Mouse (Mus musculus) CD8-positive naive resting alpha-beta T cell, adult 2 months (primary cell): ENCODE measurements around the gene Klf4.

Experiments
- DNase-seq, 2 experiments: peaks; one replicate each; pipeline ENCODE4 v3.0.0; 2022; ENCODE audit warnings: low read depth in 2 of 2, low spot score in 2 of 2

Klf4 gene

DNA sequence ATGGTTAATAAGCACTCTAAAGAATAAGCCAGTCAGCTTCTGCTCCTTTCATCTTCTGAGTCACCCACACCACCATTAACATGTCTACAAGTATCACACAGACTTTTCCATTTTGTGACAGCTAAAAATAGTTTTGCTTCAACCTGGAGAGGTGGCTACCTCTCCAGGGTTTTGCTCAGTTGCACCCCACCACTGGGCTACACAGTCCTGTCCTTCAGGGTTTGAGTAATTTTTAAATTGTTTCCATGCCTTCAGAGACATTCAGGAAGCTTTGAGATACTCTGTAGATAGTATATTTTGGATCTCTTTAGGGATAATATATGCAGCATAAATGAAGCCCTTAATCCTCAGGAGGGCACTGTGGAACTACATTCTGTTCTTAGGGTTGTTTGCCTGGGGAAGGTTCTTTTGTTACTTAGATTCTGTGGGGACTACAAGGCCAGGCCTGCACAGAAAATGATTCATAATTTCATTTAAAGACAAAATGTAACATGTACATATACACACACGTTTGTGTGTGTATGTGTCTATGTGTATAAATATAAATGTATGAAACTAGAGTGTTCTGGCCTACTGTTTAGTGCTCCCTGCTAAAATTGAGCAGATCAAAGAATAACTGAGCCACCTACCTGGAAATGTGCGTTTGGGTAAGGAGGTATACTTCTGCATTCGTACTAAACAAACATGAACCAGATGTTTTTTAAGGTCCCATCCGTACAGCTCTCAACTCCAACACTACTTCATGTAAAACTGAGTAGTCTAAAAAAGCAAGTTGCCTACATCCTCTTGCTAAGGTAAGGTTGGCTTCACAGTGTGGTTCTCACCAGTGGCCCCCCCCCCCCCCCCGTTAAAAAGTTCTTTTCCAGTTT, 5.8 kb downstream of the Klf4 start:
- no peak for DNase-seq

DNA sequence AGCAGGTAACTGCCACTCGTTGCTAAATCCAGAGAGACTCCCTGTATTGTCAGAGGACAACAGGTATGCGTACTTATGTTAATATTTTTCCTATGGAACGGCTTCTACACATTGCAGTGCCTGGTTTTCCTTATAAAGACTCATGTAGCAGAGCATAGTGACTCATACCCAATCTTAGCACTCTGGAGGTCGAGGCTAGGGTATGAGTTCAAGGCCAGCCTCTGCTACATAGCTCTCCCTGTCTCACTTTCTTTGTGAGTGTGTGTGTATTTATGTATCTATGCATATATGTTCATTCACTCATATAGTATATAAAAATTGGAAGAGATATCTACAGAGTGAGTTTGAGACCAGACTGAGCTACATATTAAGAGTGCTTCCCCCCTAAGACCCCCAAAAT, 8.3 kb downstream of the Klf4 start:
- DNase-seq: no peak

DNA sequence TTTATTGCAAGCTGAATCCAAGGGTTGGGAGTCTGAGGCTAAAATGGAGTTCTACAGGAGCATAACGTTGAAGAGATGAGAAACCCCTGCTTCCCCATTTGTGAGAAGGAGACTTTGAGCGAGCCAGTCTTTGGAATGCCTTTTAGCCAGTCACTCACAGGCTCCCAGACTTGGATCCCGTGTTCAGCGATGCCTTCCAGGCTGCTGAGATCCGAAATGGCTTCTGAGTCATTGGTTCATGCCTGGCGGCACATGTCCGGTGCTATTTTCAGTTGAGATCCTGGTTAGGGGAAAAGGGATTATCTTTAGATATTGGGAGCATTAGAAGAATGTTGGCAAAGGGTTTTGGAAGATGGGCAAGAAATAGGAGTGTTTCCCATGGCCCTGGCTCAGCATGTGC, 14.8 kb downstream of the Klf4 start:
- no peak for DNase-seq

DNA sequence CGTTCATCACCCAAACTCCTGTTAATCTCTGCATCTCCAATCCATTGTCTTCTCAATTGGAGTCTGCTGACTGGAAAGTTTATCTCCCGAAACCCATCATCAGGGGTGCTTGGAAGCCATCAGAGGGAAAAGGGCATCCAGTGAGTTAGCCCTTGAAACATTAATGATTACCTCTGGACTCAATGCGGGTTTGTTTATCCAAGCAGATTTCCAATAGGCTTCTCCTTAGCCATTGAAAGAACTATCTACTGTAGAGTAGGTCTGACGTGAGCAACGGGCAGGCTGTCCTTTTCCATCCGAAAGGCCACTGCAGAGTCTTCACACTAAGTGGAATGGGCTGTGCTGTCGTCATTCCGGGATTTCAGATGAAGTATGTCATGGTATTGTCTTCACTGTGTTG, 16.2 kb downstream of the Klf4 start:
- no peak for DNase-seq

DNA sequence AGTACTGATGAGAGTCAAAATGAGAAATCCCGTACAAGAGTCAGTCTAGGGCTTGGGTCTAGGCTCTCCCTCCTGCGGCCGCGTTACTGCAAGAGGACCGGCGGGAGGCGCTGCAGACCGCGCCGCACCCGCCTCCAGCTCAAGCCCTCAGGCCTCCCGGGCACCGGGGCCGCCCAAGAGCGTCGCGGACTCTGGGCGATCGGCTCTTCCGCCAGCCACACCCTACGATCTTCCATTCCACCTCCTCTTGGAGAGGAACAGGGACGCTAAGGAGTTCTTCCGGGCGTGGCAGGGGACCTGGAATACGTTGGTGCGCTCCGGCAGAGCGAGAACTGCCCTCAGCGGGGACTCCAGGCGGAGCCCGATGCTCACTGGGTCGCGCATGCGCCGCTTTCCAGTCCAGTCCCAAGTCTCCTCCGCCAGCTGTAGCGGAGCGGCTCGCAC, 17.5 kb downstream of the Klf4 start:
- peak; percentile 27 to 35 for DNase-seq

DNA sequence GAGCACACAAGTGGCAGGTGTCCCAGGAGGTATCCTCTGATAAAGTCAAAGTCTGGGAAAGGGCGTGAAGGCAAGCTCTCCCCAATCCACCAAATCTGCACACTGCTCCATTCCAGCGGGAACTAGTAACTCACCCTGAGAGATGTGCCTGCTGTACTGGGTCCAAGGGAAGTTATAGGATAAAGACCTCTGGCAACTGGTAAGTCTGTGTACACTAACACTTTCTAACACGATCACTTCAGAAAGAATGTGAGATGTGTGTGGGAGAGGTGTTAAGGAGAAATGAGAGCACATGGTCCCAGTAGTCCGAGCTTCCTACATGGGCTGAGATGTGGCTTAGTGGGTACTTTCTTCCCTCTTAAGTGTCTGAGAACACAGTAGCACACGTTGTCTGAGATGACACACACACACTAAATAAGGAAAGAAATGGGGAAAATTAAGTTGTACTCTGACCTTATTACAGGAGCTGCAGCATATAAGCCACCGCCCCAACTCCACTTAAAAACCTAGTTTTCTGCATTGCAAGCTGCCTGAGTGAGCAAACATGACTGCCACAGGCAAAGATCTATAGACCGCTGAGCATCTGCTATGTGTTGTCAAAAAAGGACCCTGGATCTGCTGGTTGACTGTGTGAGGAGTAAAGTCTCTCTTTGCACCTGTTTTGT, 18.5 kb downstream of the Klf4 start:
- DNase-seq: no peak

DNA sequence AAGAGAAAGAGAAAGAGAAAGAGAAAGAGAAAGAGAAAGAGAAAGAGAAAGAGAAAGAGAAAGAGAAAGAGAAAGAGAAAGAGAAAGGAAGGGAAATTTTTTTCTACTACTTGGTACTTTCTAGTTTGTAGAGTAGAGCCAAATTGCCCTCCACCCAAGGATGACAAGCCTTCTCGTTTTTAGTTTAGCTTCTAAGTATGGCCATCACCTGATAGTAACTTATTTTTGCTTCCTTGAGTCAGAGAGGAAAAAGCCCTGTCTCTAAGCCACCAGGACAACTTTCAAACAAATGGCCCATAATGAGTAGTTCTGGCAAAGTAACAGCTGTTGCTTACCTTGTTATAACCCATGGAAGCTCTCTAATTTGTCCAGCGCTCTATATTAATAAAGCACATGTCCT, 20.9 kb downstream of the Klf4 start:
- no peak for DNase-seq

DNA sequence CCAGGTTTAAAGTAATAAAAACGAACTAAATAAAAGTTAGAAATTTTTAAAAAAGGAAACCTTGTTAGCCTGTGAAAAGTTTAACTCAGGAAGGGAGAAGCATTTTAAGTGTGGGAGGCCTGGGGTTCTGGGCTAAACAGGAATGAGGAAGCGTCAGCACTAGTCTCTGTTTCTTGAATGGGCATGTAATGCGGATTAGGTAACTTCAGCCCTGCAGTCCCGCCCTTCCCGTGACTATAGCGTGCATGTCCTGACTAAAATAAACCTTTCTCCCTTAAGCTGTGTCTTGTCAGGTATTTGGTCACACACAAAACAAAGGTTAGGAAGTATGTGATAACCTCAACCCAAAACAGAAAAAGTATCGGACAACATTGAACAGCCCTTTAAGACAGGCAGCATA, 23.6 kb downstream of the Klf4 start:
- DNase-seq: no peak

DNA sequence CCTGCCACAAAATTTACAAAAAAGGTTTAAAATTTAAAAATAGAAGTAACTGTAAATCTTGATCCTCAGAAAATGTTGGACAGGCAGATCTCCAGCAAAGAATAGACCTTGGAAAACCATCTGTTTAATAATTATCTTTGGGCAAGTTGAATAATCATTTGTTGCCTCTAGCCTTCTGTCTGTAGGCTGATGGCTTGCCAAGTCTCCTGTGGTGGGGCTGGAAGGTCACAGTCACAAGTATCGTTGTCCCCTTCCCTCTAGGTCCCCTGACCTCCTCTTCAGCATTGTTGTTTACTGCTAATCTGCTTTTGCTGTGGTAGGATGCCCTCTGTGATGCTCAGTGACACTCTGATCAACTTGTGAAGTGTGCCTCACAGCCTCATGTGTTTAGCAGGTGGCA, 33.6 kb downstream of the Klf4 start:
- no peak for DNase-seq

DNA sequence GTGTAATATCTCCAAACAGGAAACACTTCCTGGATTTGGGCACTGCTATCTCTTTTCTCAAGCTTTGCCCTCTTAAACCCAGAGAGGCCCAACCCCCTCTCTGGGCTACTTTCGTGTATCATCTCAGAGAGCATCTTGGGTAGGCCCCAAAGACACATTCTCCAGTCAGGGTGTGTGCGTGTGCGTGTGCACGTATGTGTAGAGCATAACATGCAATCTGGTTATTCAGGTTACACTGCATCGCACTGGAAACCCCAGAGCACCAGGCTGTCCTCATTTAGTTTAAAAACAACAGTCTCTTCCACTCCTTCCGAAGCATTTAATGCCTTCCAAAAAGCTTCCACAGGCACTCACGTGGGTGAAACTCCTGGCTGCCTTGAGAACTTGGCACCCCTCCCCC, 35.9 kb downstream of the Klf4 start:
- no peak for DNase-seq

DNA sequence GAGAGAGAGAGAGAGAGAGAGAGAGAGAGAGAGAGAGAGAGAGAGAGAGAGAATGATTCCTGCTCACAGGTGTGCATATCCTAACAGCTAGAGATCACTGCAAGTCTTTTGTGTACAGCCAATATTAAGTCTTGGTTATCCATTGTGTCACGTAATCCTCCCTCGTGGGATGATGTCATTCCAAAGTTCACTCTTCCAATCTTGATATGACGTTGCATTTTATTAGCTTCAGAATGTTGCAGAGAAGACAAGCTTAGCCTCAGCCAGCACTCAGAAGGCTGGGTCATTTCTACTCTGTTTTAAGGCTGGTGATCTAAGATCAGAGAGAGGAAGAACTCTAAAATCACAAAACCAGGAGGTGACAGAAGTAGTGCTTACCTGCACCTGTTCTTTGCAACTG, 39.0 kb downstream of the Klf4 start:
- DNase-seq: no peak

DNA sequence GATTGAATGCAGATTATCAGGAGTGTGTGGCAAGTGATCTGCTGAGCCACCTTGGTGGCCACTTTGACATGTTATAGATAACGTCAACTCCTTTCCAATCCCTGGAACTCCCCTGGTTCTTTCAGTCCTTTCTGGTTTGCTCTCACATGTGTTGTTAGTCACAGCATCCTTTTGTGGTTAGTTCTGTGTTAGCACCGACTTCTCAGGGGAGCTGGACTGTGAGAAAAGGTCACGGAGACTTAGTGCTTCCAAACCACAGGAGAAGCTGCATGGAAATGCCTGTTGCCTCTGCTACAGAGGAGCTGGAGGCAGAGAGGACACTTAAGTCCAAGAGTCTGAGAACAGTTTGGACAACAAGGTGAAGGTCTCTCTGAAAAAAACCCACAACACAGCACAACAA, 42.9 kb downstream of the Klf4 start:
- DNase-seq: no peak

DNA sequence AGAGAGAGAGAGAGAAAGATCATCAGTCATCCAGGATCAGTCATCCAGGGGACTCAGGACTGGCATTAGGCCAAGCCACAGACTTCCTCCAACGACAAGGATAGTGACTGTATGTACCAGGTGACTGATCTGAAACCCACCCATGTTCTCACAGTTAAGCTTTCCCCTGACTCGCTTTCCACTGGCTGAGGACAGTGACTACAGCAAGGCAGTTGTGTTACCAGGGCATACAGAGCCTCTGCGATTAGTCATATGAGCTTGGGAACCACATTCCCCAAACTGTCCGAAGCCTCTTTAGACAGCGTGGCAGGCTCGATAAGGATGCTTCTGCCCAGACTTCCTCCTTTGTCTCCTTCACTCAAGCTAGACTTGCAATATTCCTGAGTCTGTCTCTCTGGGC, 43.7 kb downstream of the Klf4 start:
- no peak for DNase-seq

DNA sequence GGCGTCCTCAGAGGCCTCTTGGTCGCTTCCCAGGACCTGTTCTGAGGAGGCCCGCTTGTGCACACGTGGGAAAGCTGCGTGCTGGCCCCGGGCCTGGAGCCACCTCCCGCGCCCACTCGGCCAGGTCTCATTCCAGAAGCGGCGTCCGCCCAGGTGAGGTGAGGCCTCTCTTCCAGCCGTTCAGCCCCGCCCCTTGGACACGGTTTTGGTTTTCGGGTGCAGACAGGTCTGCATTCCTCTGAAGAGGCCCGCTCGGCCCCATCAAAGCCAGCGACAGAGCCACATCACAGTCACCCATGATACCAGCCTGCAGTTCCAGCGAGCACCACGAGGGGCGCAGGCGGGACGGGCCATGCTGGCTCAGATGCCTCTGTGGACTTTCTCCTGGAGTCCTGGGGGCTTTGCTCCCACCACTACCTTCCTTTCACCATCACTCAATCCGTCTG, 51.9 kb downstream of the Klf4 start:
- DNase-seq: peak; percentile 37 to 55

DNA sequence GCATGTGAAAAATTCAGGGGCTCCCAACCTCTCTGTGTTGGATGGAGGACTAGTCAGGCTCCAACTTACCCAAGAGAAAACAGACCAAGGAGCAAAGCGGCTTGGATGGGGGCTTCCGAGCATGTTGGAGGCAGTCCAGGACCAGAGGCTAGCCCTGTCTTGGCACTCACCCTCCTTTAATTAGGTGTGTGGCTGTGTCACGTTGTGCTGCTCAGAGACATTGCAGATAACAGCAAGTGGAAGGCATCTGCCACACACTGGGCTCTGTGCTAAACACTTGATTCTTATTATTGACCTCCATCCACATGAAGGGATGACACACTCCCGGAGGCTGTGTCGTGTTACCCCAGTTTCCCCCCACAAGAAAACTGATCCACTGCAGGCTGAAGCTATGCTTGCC, 53.9 kb downstream of the Klf4 start:
- DNase-seq: no peak

DNA sequence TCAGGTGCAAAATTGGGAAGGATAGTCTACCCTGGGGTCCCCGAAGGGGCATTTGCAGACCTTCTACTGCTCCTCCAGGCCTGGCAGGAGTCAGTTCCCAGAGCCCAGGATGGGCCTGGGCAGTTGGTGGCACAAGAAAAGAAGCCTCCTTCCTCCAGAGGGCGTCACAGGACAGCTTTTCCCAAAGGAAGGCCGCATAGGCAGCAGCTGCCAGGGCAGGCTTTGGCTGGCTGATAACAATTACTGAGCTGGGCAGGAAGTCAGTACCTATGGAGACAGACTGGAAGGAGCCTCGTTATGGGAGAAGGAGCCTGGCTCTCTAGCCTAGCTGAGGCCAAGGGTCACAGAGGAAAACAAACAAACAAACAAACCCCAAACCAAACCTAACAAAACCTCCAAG, 54.3 kb downstream of the Klf4 start:
- no peak for DNase-seq

DNA sequence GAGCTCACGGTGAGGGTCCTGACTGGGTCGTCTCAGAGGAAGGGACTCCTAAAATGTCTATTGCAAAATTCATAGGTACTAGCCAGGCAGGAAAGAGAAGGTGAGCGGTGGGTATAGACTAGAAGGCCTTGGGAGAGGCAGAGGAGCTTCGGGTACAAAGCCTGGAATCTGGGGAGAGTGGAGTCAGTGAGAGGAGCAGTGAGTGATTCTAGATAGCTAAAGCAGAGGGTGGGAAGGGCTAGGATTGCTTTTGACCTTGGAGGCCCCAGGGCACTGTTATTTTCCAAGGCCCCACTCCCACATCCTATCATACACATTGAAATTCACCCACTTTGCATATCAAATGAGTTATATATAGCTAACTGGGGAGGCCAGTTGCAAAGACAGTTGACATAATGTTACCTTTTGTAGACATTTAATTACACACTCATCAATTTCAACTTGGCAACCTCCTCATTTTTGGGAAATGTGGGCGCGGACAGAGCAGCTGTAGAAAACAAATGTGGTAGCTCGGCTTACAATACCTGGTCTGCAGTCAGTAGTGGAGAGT, 55.0 kb downstream of the Klf4 start:
- no peak for DNase-seq
